Mouse (Mus musculus) testis, adult 2 months (tissue): ENCODE data around the gene Elovl5. TPM values are rescaled to one million over a fixed set of nuclear protein-coding genes. Genes with fewer than 3 reads are reported as not detected.

Experiments used
- H3K27ac ChIP-seq: fragments of 200-500 bp; 2 replicates; pipeline ENCODE4 v1.5.1; 2012; ENCODE audit warnings: low read depth, low read length; ENCODE audit not compliant: control insufficient read depth, insufficient read depth
- H3K27me3 ChIP-seq: fragments of 200-500 bp; 2 replicates; pipeline ENCODE4 v1.6.1; 2012; ENCODE audit warnings: mild to moderate bottlenecking, low read length, moderate library complexity; ENCODE audit not compliant: control insufficient read depth, insufficient read depth
- H3K36me3 ChIP-seq: fragments of 200-500 bp; 2 replicates; pipeline ENCODE4 v1.6.1; 2012; ENCODE audit warnings: mild to moderate bottlenecking, low read length; ENCODE audit not compliant: control insufficient read depth, insufficient read depth
- H3K4me1 ChIP-seq: fragments of 200-500 bp; 2 replicates; pipeline ENCODE4 v1.6.1; 2012; ENCODE audit warnings: low read length; ENCODE audit not compliant: control insufficient read depth, insufficient read depth
- H3K4me3 ChIP-seq: fragments of 200-500 bp; 2 replicates; pipeline ENCODE4 v1.5.1; 2012; ENCODE audit warnings: low read depth, mild to moderate bottlenecking, low read length, moderate library complexity, mixed read lengths; ENCODE audit not compliant: control insufficient read depth
- CTCF ChIP-seq: fragments of 200-500 bp; IDR thresholded peaks from 2 replicates; pipeline ENCODE4 v1.5.1; 2012; ENCODE audit warnings: low read depth, mild to moderate bottlenecking, inconsistent platforms, low read length, moderate library complexity; ENCODE audit not compliant: control insufficient read depth, insufficient read depth, insufficient replicate concordance
- POLR2A ChIP-seq: fragments of 200-500 bp; IDR thresholded peaks from 2 replicates; pipeline ENCODE4 v1.6.1; 2012; ENCODE audit warnings: low read depth, mild to moderate bottlenecking, inconsistent platforms, low read length, moderate library complexity; ENCODE audit not compliant: control insufficient read depth
- polyA plus RNA-seq: library from polyadenylated mRNA; depleted of rRNA; stranded (reverse); fragments of >200 nt; gene quantifications from 2 replicates; pipeline ENCODE4 v1.2.3, GENCODE M21; 2012

Elovl5 gene
- polyA plus RNA-seq, 1 experiment: 74.7 TPM

GRCm38 (mm10) chr9:77955511-77955910 is 38.3 kb downstream of the Elovl5 start:
- TF ChIP-seq POLR2A: no peak
- TF ChIP-seq CTCF: no peak
- no peak overlapping the region for H3K27ac ChIP-seq

GRCm38 (mm10) chr9:77955964-77956363 is 38.8 kb downstream of the Elovl5 start:
- no peaks in the 10 kb centered on the region for H3K36me3 ChIP-seq
- no peak overlapping the region for H3K4me3 ChIP-seq
- H3K27ac ChIP-seq: no peak overlapping the region
- H3K4me1 ChIP-seq: peaks cover 11% of the 10 kb centered on the region
- no peaks in the 10 kb centered on the region for H3K27me3 ChIP-seq
- TF ChIP-seq POLR2A: no peak
- no peak for TF ChIP-seq CTCF

More at GRCm38 (mm10) chr9:77955511-77955910, 38.3 kb downstream of the Elovl5 start:
- peaks cover 11% of the 10 kb centered on the region for H3K4me1 ChIP-seq
- no peak overlapping the region for H3K4me3 ChIP-seq
- H3K36me3 ChIP-seq: no peaks in the 10 kb centered on the region
- no peaks in the 10 kb centered on the region for H3K27me3 ChIP-seq

DNA sequence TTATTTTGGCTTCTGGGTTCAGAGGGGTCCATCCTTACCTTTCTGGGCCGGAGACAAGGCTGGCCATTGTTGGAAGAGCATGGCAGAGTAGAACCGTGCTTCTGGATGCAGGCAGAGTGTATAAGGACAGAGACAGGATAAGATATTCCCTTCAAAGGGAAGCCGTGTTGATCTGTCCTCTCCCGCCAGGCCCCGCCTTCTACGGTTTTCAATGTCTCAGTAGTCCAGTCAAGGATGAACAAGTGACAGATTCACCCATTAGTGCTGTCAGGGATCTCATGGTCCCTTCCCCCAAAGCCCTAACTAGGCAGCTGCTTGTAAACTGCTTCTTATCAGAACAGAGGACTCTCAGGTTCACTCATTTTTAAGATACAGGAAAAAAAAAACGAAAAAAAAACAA is 41.2 kb downstream of the Elovl5 start:
- TF ChIP-seq CTCF (no peak), POLR2A (no peak)
- H3K4me1 ChIP-seq: peaks cover 7% of the 10 kb centered on the region
- no peak overlapping the region for H3K27ac ChIP-seq
- H3K4me3 ChIP-seq: no peak overlapping the region
- no peaks in the 10 kb centered on the region for H3K36me3 ChIP-seq
- no peaks in the 10 kb centered on the region for H3K27me3 ChIP-seq

DNA sequence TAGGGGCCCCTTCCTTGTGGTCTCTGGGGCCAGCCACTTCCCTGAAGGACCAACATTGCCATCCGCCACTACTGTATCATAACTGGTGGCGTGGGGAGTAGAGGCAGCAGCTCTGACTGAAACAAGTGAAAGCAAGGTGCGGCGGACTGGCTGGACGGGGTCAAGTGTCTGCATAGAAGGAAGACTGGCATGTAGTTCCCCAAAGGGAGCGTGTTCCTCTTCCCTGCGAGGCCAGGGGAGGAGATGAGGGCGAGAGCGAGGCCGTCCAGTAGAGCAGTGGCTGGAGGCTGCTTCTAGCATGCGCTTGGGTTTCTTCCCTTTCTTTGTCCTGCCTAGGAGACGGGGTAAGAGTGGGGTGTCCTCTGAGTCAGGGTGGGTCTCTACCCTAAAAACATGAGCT is 42.6 kb downstream of the Elovl5 start:
- TF ChIP-seq POLR2A (no peak), CTCF (no peak)
- H3K4me3 ChIP-seq: no peak overlapping the region
- H3K4me1 ChIP-seq: peaks cover under 1% of the 10 kb centered on the region; the same call in 1 of the 2 replicates
- no peaks in the 10 kb centered on the region for H3K36me3 ChIP-seq
- H3K27me3 ChIP-seq: no peaks in the 10 kb centered on the region
- no peak overlapping the region for H3K27ac ChIP-seq

GRCm38 (mm10) chr9:77961350-77961749 is 44.2 kb downstream of the Elovl5 start:
- Histone ChIP-seq H3K27me3 (no peaks in the 10 kb centered on the region), H3K36me3 (no peaks in the 10 kb centered on the region), H3K4me1 (no peaks in the 10 kb centered on the region; the same call in 1 of the 2 replicates), H3K27ac (no peak overlapping the region), H3K4me3 (no peak overlapping the region)
- TF ChIP-seq CTCF (no peak), POLR2A (no peak)

GRCm38 (mm10) chr9:77964084-77964483 is 46.9 kb downstream of the Elovl5 start:
- no peaks in the 10 kb centered on the region; the same call in 1 of the 2 replicates for H3K4me1 ChIP-seq
- no peak overlapping the region for H3K4me3 ChIP-seq
- TF ChIP-seq CTCF (no peak), POLR2A (no peak)
- no peaks in the 10 kb centered on the region for H3K27me3 ChIP-seq
- no peaks in the 10 kb centered on the region for H3K36me3 ChIP-seq
- H3K27ac ChIP-seq: no peak overlapping the region

DNA sequence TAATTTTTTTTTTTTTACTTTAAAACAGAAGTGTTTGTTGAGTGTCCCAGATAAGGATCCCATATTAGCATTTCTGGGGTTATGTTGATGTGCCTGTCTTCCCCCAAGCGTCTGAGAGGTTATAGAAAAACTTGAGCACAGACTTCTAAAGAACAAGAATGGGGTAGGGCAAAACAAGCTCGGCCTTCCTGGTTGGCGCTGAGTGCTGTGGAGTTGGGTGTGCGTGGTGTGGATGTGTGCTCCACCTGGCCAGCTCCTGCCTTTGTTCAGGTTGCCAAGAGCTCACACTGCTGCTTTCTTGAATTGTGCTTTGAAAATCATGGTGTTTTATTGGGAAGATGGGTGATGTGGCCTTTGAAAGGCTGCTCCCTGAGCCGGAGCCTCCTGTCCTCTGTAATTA is 48.1 kb downstream of the Elovl5 start:
- TF ChIP-seq POLR2A (no peak), CTCF (no peak)
- Histone ChIP-seq H3K36me3 (no peaks in the 10 kb centered on the region), H3K27ac (no peak overlapping the region)

GRCm38 (mm10) chr9:77965768-77966552 is 48.8 kb downstream of the Elovl5 start:
- Histone ChIP-seq H3K4me1 (no peaks in the 10 kb centered on the region; the same call in 1 of the 2 replicates), H3K36me3 (no peaks in the 10 kb centered on the region), H3K27ac (no peak overlapping the region), H3K27me3 (no peaks in the 10 kb centered on the region), H3K4me3 (no peak overlapping the region)
- TF ChIP-seq POLR2A: no peak
- TF ChIP-seq CTCF: no peak

More for the DNA sequence above, 48.1 kb downstream of the Elovl5 start:
- Histone ChIP-seq H3K4me3 (no peak overlapping the region), H3K27me3 (no peaks in the 10 kb centered on the region), H3K4me1 (no peaks in the 10 kb centered on the region; the same call in 1 of the 2 replicates)
